Mouse (Mus musculus) stomach, postnatal 0 days (tissue): ENCODE measurements at regions not wholly inside any gene's neighbourhood (a gene's known extent, or its start where the extent isn't known, plus 50 kb on each side); places are given as distances from the start of the nearest gene placed in this dataset.

Source experiments
- ATAC-seq: fragments of 200-750 bp; cut with Nextera tagmentation; 2 replicates; pipeline ENCODE4 v1.8.0; 2017; ENCODE audit not compliant: low FRiP score, low TSS enrichment
- DNase-seq: peaks from one replicate; pipeline ENCODE4 v3.0.0-alpha.2; 2016; ENCODE audit warnings: low spot score
- H3K27ac ChIP-seq: fragments of 300-500 bp; sonication (generic); replicated peaks from 2 replicates; pipeline ENCODE4 v1.5.1; 2014; ENCODE audit warnings: mild to moderate bottlenecking, control low read depth
- H3K27me3 ChIP-seq: fragments of 300-500 bp; sonication (generic); 2 replicates; pipeline ENCODE4 v1.6.1; 2014; ENCODE audit warnings: low read length; ENCODE audit not compliant: control insufficient read depth, insufficient read depth
- H3K36me3 ChIP-seq: fragments of 300-500 bp; sonication (generic); 2 replicates; pipeline ENCODE4 v1.6.1; 2014; ENCODE audit warnings: low read length, mixed read lengths; ENCODE audit not compliant: control insufficient read depth, insufficient read depth
- H3K4me1 ChIP-seq: fragments of 300-500 bp; sonication (generic); replicated peaks from 2 replicates; pipeline ENCODE4 v1.6.1; 2014; ENCODE audit warnings: antibody characterized with exemption; ENCODE audit not compliant: control insufficient read depth, insufficient read depth
- H3K4me2 ChIP-seq: fragments of 300-500 bp; sonication (generic); replicated peaks from 2 replicates; pipeline ENCODE4 v1.6.1; 2014; ENCODE audit warnings: low read depth, mild to moderate bottlenecking, control low read depth, moderate library complexity
- H3K4me3 ChIP-seq: fragments of 300-500 bp; sonication (generic); 2 replicates; pipeline ENCODE4 v1.5.1; 2014; ENCODE audit warnings: low read depth, low read length, control low read depth
- H3K9ac ChIP-seq: fragments of 300-500 bp; sonication (generic); 2 replicates; pipeline ENCODE4 v1.6.1; 2014; ENCODE audit warnings: mild to moderate bottlenecking, low read length, control low read depth, mixed read lengths
- H3K9me3 ChIP-seq: fragments of 300-500 bp; sonication (generic); 2 replicates; pipeline ENCODE4 v1.6.1; 2016; ENCODE audit warnings: low read length; ENCODE audit not compliant: control insufficient read depth
- CTCF ChIP-seq: IDR thresholded peaks from 2 replicates; pipeline ENCODE4 v1.5.1; 2016; ENCODE audit warnings: antibody characterized with exemption, low read depth, mild to moderate bottlenecking, moderate library complexity
- EP300 ChIP-seq: optimal IDR thresholded peaks from 2 replicates; pipeline ENCODE3; 2016; ENCODE audit warnings: antibody characterized with exemption
- WGBS: fragments of 180-500 bp; shearing (Covaris S2); extraction: QIAGEN DNeasy Blood & Tissue Kit; methylation state at CpG from one replicate; pipeline ENCODE4 v1.1.7; 2014; 5-methylcytosine and 5-hydroxymethylcytosine counted together

- Histone ChIP-seq H3K4me3 (no peak overlapping the region), H3K9ac (no peak overlapping the region), H3K9me3 (no peaks in the 10 kb centered on the region), H3K4me1 (no peaks in the 10 kb centered on the region), H3K27ac (no peak overlapping the region), H3K27me3 (no peaks in the 10 kb centered on the region), H3K36me3 (no peaks in the 10 kb centered on the region), H3K4me2 (no peak overlapping the region)
- WGBS, result 73% methylated on average over 2 of the region's 2 CpGs
- TF ChIP-seq CTCF (no peak), EP300 (no peak)
- no peak for ATAC-seq
- no peak for DNase-seq
These were observed 164.2 kb downstream of the Slc39a8 start for GRCm38 (mm10) chr3:135989281-135989680.

- Histone ChIP-seq H3K9me3 (no peaks in the 10 kb centered on the region), H3K4me3 (no peak overlapping the region), H3K9ac (no peak overlapping the region), H3K4me1 (no peaks in the 10 kb centered on the region), H3K4me2 (no peak overlapping the region), H3K27ac (no peak overlapping the region), H3K27me3 (no peaks in the 10 kb centered on the region), H3K36me3 (no peaks in the 10 kb centered on the region)
- DNase-seq, result no peak
- 53% methylated on average over 3 of the region's 3 CpGs for WGBS
- TF ChIP-seq CTCF, result no peak
- no peak for TF ChIP-seq EP300
- ATAC-seq, result no peak
These were observed 165.3 kb downstream of the Slc39a8 start for GRCm38 (mm10) chr3:135990338-135990737.

GRCm38 (mm10) chr3:135990814-135991454 lies 165.9 kb downstream of the Slc39a8 start:
- no peak for ATAC-seq
- Histone ChIP-seq H3K27me3 (no peaks in the 10 kb centered on the region), H3K4me1 (no peaks in the 10 kb centered on the region), H3K9ac (no peak overlapping the region), H3K4me2 (no peak overlapping the region), H3K9me3 (no peaks in the 10 kb centered on the region), H3K36me3 (no peaks in the 10 kb centered on the region), H3K27ac (no peak overlapping the region), H3K4me3 (no peak overlapping the region)
- 41% methylated on average over 7 of the region's 7 CpGs for WGBS
- no peak for DNase-seq
- TF ChIP-seq CTCF (no peak), EP300 (no peak)

GRCm38 (mm10) chr3:136000592-136001160 lies 175.6 kb downstream of the Slc39a8 start:
- Histone ChIP-seq H3K27me3 (no peaks in the 10 kb centered on the region), H3K27ac (no peak overlapping the region), H3K4me2 (no peak overlapping the region), H3K36me3 (no peaks in the 10 kb centered on the region), H3K9ac (no peak overlapping the region), H3K4me3 (no peak overlapping the region), H3K9me3 (no peaks in the 10 kb centered on the region), H3K4me1 (no peaks in the 10 kb centered on the region)
- WGBS, result 36% methylated on average over 1 of the region's 1 CpGs
- no peak for DNase-seq
- TF ChIP-seq EP300, result no peak
- TF ChIP-seq CTCF, result no peak
- peak; percentile 53; the same call in 1 of the 2 replicates for ATAC-seq
